Mouse (Mus musculus): ENCODE measurements at regions not wholly inside any gene's neighbourhood (a gene's known extent, or its start where the extent isn't known, plus 50 kb on each side); places are given as distances from the start of the nearest gene placed in this dataset.

DNA sequence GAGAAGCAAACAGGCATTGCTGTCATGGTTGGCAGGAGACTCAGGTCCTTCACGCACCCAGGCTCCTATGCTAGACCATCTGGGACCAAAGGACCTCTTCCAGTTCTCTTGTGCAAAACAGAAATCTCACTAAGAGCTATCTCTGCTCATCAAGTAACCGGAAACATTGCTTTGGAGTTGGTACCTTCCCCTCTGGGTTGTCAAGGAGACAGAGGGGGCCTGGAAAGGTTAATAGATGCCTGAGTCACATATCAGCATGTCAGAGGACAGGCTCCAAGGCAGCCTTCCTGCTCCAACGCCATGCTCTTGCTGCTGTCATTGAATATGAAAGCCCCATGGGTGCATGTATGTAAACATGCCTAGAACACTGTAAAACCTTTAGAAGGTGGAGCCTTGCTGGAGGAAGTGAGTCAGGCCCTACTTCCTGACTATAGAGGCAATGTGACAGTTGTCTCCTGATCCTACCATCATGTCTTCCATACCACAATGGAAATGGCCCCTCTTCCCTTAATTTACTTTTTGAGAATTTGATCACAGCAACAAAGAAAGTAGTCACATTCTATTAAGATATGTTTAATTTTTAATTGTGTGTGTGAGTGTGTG, 103.8 kb downstream of the Hlx start:
- H3K4me1 ChIP-seq, result no peaks in the 10 kb centered on the region
- no peak for ATAC-seq (ENCODE audit: insufficient number of reproducible peaks, insufficient read depth, low FRiP score, low TSS enrichment)

DNA sequence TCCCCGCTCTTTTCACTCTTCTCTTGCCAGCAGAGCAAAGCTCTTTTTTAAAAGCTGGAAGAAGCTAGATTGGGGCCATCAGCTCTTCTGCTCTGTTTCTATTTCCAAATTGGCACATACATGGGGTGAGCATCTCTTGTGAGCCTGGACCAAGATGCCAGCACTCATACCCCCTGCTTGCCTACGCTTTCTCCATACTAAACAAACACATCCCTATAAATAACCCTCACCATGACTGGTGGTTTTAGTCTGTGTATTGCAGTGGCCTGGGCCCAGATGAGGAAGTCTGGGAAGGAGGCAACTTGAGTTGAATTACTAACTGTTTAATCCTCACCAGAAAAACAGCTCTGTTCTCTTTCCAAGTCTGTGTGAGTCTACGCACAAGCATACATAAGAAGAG, 110.0 kb downstream of the Hlx start:
- no peak for ATAC-seq (ENCODE audit: insufficient number of reproducible peaks, insufficient read depth, low FRiP score, low TSS enrichment)
- Histone ChIP-seq H3K27ac (no peak overlapping the region), H3K9ac (no peak overlapping the region), H3K4me3 (no peak overlapping the region), H3K9me3 (no peaks in the 10 kb centered on the region), H3K4me1 (no peaks in the 10 kb centered on the region), H3K36me3 (no peaks in the 10 kb centered on the region), H3K27me3 (no peaks in the 10 kb centered on the region), H3K4me2 (replicated peaks) (no peak overlapping the region)
- WGBS, result 80% methylated on average over 3 of the region's 3 CpGs

More for the DNA sequence above, 103.8 kb downstream of the Hlx start:
- no peaks in the 10 kb centered on the region for H3K27me3 ChIP-seq
- H3K27ac ChIP-seq, result no peak overlapping the region
- H3K4me2 ChIP-seq (replicated peaks), result no peak overlapping the region
- no peaks in the 10 kb centered on the region for H3K36me3 ChIP-seq
- H3K9ac ChIP-seq, result no peak overlapping the region
- H3K9me3 ChIP-seq, result no peaks in the 10 kb centered on the region
- 79% methylated on average over 3 of the region's 3 CpGs for WGBS
- H3K4me3 ChIP-seq, result no peak overlapping the region

DNA sequence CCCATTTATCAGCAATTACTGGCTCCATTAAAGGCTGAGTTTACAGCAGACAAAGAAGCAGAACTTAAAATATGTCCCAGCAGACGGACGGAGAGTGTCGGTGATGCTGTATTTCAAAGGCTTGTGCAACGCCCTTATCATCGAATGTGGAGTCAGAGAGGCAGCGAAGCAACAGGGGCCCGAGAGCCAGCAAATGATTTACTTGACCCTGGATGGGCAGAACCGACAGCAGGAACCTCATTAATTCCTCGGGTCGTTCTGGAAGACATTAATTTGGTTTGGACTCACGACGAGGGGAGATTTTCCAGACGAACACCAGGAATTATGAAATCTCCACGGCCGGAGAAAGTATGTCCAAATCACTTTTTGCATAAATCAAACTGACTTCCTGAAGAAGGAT, 110.5 kb downstream of the Hlx start:
- Histone ChIP-seq H3K9me3 (no peaks in the 10 kb centered on the region), H3K4me3 (no peak overlapping the region), H3K4me1 (no peaks in the 10 kb centered on the region), H3K27me3 (no peaks in the 10 kb centered on the region), H3K27ac (no peak overlapping the region), H3K4me2 (replicated peaks) (no peak overlapping the region), H3K9ac (no peak overlapping the region), H3K36me3 (no peaks in the 10 kb centered on the region)
- no peak for ATAC-seq (ENCODE audit: insufficient number of reproducible peaks, insufficient read depth, low FRiP score, low TSS enrichment)
- WGBS, result 77% methylated on average over 15 of the region's 15 CpGs

DNA sequence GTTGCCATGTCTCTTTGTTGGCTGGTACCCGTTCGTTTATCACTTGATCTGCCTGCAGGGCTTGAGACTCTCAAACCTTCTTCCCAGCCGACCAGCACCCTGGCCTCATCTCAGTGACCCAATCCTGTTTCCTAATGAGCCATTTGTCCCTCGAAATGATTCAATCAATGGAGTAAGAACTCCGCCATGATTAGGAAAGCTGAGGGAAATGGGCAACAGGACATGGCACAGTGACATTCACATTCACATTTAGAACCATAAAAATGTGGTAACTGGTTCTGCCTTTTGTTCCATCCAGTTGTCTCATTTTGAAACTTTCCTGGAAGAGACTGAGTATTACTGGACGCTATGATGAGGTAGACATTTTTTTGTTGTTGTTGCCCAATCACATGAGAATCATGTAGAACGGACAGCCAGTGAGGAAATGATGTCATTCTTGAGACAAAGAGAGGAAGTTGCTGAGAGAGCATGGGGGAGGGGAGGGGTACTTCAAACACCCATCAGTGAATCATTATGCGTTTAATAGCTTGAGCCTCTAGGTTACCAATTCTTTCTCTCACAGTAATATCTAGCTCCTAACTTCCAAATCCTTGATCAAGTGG, 114.5 kb downstream of the Hlx start:
- Histone ChIP-seq H3K36me3 (no peaks in the 10 kb centered on the region), H3K4me1 (no peaks in the 10 kb centered on the region), H3K4me3 (no peak overlapping the region), H3K4me2 (replicated peaks) (no peak overlapping the region), H3K9me3 (no peaks in the 10 kb centered on the region), H3K27ac (no peak overlapping the region), H3K9ac (no peak overlapping the region), H3K27me3 (no peaks in the 10 kb centered on the region)
- ATAC-seq (ENCODE audit: insufficient number of reproducible peaks, insufficient read depth, low FRiP score, low TSS enrichment), result no peak
- 80% methylated on average over 8 of the region's 8 CpGs for WGBS

DNA sequence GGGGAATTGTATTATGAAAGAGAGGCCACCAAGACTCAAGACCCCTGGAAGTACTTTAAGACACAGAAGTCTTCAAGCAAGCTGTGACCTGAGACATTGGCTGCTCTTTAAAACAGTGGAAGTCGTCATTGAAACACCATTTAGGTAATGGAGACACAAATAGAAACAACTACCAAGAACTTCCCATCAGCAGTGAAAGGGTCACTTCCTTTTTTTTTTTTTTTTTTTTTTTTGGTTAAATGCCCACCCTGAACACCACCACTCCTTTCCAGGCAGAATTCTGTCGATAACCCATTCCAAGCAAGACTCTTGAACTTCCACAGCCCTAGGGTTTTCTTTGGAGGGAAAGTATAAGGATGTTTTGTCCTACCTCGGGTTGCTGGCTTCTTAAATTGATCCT, 116.4 kb downstream of the Hlx start:
- ATAC-seq (ENCODE audit: insufficient number of reproducible peaks, insufficient read depth, low FRiP score, low TSS enrichment), result no peak
- Histone ChIP-seq H3K27ac (no peak overlapping the region), H3K9ac (no peak overlapping the region), H3K4me3 (no peak overlapping the region), H3K27me3 (no peaks in the 10 kb centered on the region), H3K4me2 (replicated peaks) (no peak overlapping the region), H3K36me3 (no peaks in the 10 kb centered on the region), H3K4me1 (no peaks in the 10 kb centered on the region), H3K9me3 (no peaks in the 10 kb centered on the region)
- WGBS, result 61% methylated on average over 3 of the region's 3 CpGs

DNA sequence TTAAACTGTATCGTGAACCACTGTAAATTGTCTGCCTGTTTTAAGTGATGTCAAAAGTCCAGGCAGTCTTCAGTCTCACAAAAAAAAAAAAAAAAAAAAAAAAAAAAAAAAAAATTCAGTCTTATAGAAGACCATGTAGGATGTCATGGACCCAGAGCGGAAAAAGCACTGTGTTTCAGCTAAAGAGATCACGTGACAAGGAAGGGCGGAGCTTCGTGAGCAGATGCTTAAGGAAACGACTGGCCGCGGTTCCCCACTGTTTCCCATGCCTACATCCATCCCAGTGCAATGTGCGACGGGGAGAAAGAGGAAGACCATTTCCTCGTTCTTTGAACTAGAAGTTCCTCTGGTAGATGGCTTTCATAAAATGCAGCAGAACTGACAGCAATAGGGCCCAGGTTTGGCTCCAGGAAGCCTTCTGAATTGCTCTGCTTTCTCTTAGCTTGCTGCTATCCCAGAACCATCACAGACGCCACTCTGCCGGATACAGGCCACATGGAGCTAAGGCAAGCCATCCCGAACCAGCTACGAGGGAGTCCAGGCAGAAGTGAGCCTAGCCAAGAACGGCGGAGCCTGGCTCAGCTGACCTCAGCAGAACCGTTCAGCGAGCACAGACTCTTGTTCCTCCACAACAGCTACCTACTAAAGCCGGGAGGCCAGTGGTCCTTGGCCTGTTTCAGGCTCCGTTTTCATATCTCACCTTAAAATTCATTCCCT, 117.6 kb downstream of the Hlx start:
- no peak overlapping the region for H3K4me2 ChIP-seq (replicated peaks)
- H3K27me3 ChIP-seq, result no peaks in the 10 kb centered on the region
- no peaks in the 10 kb centered on the region for H3K9me3 ChIP-seq
- ATAC-seq (ENCODE audit: insufficient number of reproducible peaks, insufficient read depth, low FRiP score, low TSS enrichment), result no peak
- H3K27ac ChIP-seq, result no peak overlapping the region
- no peak overlapping the region for H3K9ac ChIP-seq
- no peak overlapping the region for H3K4me3 ChIP-seq
- H3K4me1 ChIP-seq, result no peaks in the 10 kb centered on the region
- H3K36me3 ChIP-seq, result no peaks in the 10 kb centered on the region
- 86% methylated on average over 21 of the region's 21 CpGs for WGBS

DNA sequence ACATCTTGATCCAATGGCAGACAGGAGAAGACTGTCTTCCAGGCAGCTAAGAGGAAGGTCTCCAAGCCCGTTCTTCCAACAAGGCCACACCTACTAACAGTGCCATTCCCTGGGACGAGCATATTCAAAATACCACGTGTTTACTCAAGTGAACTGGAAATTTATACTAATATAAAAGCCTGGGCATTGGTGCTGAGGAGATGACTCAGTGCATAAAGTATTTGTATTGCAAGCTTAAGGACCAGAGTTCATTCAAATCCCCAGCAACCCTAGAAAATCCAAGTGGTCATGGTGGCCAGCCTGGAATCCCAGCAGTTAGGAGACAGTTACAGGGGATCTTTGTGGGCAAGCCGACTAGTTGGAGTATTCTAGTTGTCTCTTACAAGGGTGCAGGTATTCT, 119.5 kb downstream of the Hlx start:
- H3K36me3 ChIP-seq, result no peaks in the 10 kb centered on the region
- H3K9me3 ChIP-seq, result no peaks in the 10 kb centered on the region
- H3K4me2 ChIP-seq (replicated peaks), result no peak overlapping the region
- no peak overlapping the region for H3K4me3 ChIP-seq
- 79% methylated on average over 4 of the region's 4 CpGs for WGBS
- no peaks in the 10 kb centered on the region for H3K4me1 ChIP-seq
- no peak overlapping the region for H3K9ac ChIP-seq
- ATAC-seq (ENCODE audit: insufficient number of reproducible peaks, insufficient read depth, low FRiP score, low TSS enrichment), result no peak
- H3K27me3 ChIP-seq, result no peaks in the 10 kb centered on the region
- no peak overlapping the region for H3K27ac ChIP-seq

DNA sequence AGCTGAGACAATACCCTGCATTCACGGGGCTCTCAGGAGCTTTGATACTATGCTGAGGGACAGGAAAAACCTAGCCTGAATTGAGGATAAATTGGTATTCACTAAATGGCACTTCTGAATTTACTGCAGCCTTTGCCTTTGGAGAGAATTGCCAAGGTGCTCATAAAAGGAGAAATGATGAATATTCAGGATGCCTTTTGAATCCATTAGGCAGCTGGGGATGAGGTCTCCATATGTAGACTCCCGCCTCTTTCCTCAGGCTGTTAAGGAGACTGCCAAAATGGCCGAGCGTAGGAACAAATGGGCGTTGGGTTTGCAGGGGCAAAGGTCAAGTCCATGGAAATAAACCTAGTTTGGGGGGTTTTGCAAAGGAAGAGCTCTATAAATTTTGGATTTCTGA, 123.5 kb downstream of the Hlx start:
- 57% methylated on average over 5 of the region's 5 CpGs for WGBS
- Histone ChIP-seq H3K27me3 (no peaks in the 10 kb centered on the region), H3K4me2 (replicated peaks) (no peak overlapping the region), H3K4me1 (no peaks in the 10 kb centered on the region), H3K9ac (no peak overlapping the region), H3K4me3 (no peak overlapping the region), H3K27ac (no peak overlapping the region), H3K9me3 (no peaks in the 10 kb centered on the region), H3K36me3 (no peaks in the 10 kb centered on the region)
- ATAC-seq (ENCODE audit: insufficient number of reproducible peaks, insufficient read depth, low FRiP score, low TSS enrichment), result no peak

DNA sequence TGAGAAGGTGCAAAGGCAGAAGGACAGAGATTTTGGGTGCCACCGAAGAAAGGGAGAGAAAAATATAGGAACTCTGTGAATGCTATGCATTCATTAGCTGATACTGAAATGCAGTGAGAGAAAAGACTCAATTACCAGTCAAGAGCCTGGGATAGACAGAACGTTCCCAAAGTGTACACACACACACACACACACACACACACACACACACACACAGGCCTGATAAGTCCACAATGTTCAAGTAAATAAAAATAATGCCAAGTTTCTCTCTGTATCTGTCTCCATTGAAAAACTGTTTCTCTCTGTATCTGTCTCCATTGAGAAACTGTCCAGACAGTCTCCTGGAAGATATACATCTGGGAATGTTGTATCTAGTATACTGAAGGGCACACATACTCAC, 124.1 kb downstream of the Hlx start:
- H3K4me2 ChIP-seq (replicated peaks), result no peak overlapping the region
- H3K9me3 ChIP-seq, result no peaks in the 10 kb centered on the region
- WGBS, result 77% methylated on average over 2 of the region's 2 CpGs
- no peak for ATAC-seq (ENCODE audit: insufficient number of reproducible peaks, insufficient read depth, low FRiP score, low TSS enrichment)
- no peak overlapping the region for H3K4me3 ChIP-seq
- H3K27ac ChIP-seq, result no peak overlapping the region
- H3K4me1 ChIP-seq, result no peaks in the 10 kb centered on the region
- no peaks in the 10 kb centered on the region for H3K36me3 ChIP-seq
- H3K9ac ChIP-seq, result no peak overlapping the region
- H3K27me3 ChIP-seq, result no peaks in the 10 kb centered on the region

DNA sequence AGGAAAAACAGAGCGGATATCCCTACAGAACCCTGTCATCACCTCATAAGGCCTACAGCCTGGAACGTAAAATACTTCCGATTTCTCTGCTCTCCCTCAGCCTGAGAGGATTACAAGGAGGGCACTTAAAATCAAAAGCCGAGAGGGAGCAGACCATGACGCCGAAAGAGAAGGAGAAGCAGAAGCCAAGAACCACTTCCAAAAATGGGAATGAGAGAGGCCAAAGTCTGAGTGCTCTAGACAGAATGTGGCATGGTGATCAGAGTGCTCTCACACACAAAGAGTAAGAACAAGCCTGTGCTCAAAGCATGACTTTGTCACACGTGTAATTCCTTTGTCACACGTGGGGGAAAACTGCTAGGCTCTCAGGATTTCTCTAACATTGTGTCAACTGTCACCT, 125.9 kb downstream of the Hlx start:
- 83% methylated on average over 8 of the region's 8 CpGs for WGBS
- H3K9me3 ChIP-seq, result no peaks in the 10 kb centered on the region
- no peak overlapping the region for H3K27ac ChIP-seq
- H3K4me1 ChIP-seq, result no peaks in the 10 kb centered on the region
- no peak overlapping the region for H3K4me3 ChIP-seq
- H3K9ac ChIP-seq, result no peak overlapping the region
- H3K36me3 ChIP-seq, result no peaks in the 10 kb centered on the region
- no peak overlapping the region for H3K4me2 ChIP-seq (replicated peaks)
- no peaks in the 10 kb centered on the region for H3K27me3 ChIP-seq
- ATAC-seq (ENCODE audit: insufficient number of reproducible peaks, insufficient read depth, low FRiP score, low TSS enrichment), result no peak

DNA sequence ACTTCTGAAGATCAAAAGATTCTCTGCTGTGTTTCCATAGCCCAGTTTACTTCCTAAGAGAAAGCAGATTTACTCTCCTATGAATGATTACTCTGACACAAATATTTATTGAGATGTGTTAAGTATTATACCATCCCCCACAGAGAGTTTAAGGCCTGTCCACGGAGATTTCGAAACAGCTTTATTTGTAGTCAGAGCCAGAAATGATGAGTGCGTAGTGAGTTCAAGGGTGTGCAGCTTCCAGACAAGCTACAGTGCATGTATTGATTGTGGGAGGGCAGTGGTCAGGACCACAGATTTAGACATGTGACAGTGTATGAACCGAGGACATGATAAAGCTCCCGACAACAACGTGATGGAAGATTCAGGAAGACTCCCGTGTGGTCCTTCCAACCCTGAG, 126.8 kb downstream of the Hlx start:
- Histone ChIP-seq H3K27ac (no peak overlapping the region), H3K4me2 (replicated peaks) (no peak overlapping the region), H3K36me3 (no peaks in the 10 kb centered on the region), H3K9ac (no peak overlapping the region), H3K9me3 (no peaks in the 10 kb centered on the region), H3K4me1 (no peaks in the 10 kb centered on the region), H3K27me3 (no peaks in the 10 kb centered on the region), H3K4me3 (no peak overlapping the region)
- WGBS, result 88% methylated on average over 7 of the region's 7 CpGs
- no peak for ATAC-seq (ENCODE audit: insufficient number of reproducible peaks, insufficient read depth, low FRiP score, low TSS enrichment)

DNA sequence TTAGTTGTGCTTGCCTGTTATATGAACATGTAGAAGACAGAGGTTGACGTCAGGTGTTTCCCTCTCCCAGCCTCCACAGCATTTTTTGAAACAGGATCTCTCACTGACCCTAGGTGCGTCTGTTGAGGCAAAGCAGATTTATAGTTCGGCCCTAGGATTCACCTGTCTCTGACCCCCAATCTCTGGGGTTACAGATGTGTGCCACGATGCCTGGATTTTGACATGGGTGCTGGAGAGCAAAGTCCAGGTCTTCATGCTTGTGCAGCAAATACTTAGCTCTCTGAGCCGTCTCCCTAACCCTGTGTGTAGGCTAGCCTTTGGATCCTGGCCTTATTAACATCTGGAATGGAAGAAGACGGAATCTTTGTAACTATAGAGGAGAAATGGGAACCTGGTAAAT, 129.3 kb downstream of the Hlx start:
- H3K36me3 ChIP-seq, result no peaks in the 10 kb centered on the region
- WGBS, result 83% methylated on average over 6 of the region's 6 CpGs
- no peak overlapping the region for H3K4me2 ChIP-seq (replicated peaks)
- no peak overlapping the region for H3K9ac ChIP-seq
- no peaks in the 10 kb centered on the region for H3K4me1 ChIP-seq
- no peak overlapping the region for H3K27ac ChIP-seq
- no peaks in the 10 kb centered on the region for H3K27me3 ChIP-seq
- H3K4me3 ChIP-seq, result no peak overlapping the region
- no peak for ATAC-seq (ENCODE audit: insufficient number of reproducible peaks, insufficient read depth, low FRiP score, low TSS enrichment)
- H3K9me3 ChIP-seq, result no peaks in the 10 kb centered on the region
